Mouse (Mus musculus) C2C12 (cell line): ENCODE measurements around the gene Prrc2b. TPM values are rescaled to one million over a fixed set of nuclear protein-coding genes. Genes with fewer than 3 reads are reported as not detected.

Experiments used
- H3K27me3 ChIP-seq: one replicate; pipeline ENCODE4 v1.6.1; 2011; ENCODE audit not compliant: control insufficient read depth, insufficient read depth, insufficient read length
- H3K36me3 ChIP-seq: one replicate; pipeline ENCODE4 v1.6.1; 2011; ENCODE audit not compliant: control insufficient read depth, insufficient read depth
- H3K4me3 ChIP-seq: one replicate; pipeline ENCODE4 v1.5.1; 2011; ENCODE audit warnings: mild to moderate bottlenecking, control low read depth; ENCODE audit not compliant: poor library complexity, insufficient read depth, severe bottlenecking
- H3K79me2 ChIP-seq: one replicate; pipeline ENCODE4 v1.6.1; 2011; ENCODE audit not compliant: control insufficient read depth, insufficient read depth
- H3K79me3 ChIP-seq: one replicate; pipeline ENCODE4 v1.6.1; 2011; ENCODE audit warnings: low read depth, control low read depth
- H3ac ChIP-seq: one replicate; pipeline ENCODE3; 2011; ENCODE audit warnings: low read depth; ENCODE audit not compliant: control insufficient read depth, insufficient read length
- CEBPB ChIP-seq: IDR thresholded peaks from one replicate; pipeline ENCODE4 v1.6.1; 2011; ENCODE audit warnings: low read depth, mild to moderate bottlenecking, control low read depth, moderate library complexity
- CTCF ChIP-seq: IDR thresholded peaks from one replicate; pipeline ENCODE4 v1.5.1; 2011; ENCODE audit not compliant: control insufficient read depth, insufficient read depth, insufficient read length
- FOSL1 ChIP-seq: IDR thresholded peaks from one replicate; pipeline ENCODE4 v1.8.0; 2011; ENCODE audit warnings: mild to moderate bottlenecking, low read length; ENCODE audit not compliant: poor library complexity, insufficient read depth, severe bottlenecking
- MAX ChIP-seq: IDR thresholded peaks from one replicate; pipeline ENCODE4 v1.6.1; 2011; ENCODE audit warnings: mild to moderate bottlenecking, control low read depth
- MYOD1 ChIP-seq: IDR thresholded peaks from one replicate; pipeline ENCODE4 v1.6.1; 2011; ENCODE audit warnings: low read depth; ENCODE audit not compliant: control insufficient read depth, insufficient read length
- MYOG ChIP-seq: IDR thresholded peaks from one replicate; pipeline ENCODE4 v1.6.1; 2011; ENCODE audit not compliant: control insufficient read depth, insufficient read length; ENCODE audit errors: extremely low read depth
- USF1 ChIP-seq: IDR thresholded peaks from one replicate; pipeline ENCODE4 v1.6.1; 2011; ENCODE audit warnings: low read depth, mild to moderate bottlenecking, control low read depth, moderate library complexity
- polyA plus RNA-seq: library from polyadenylated mRNA; unstranded; fragments of >200 nt; fragmentation: generic; extraction: Trizol; gene quantifications from one replicate; pipeline ENCODE4 v1.2.1, GENCODE M21; 2012; ENCODE audit warnings: missing spikeins

Gene Prrc2b
- polyA plus RNA-seq, 1 experiment: 45.0 TPM

GRCm38 (mm10) chr2:32121785-32122184 is 29.1 kb upstream of the Prrc2b start:
- no peak overlapping the region for H3ac ChIP-seq
- no peak for TF ChIP-seq MYOD1
- TF ChIP-seq MYOG: no peak
- no peak for TF ChIP-seq CEBPB
- no peak for TF ChIP-seq FOSL1
- H3K27me3 ChIP-seq: no peaks in the 10 kb centered on the region
- H3K79me2 ChIP-seq: no peaks in the 10 kb centered on the region
- no peaks in the 10 kb centered on the region for H3K79me3 ChIP-seq
- H3K36me3 ChIP-seq: no peaks in the 10 kb centered on the region
- H3K4me3 ChIP-seq: no peak overlapping the region

GRCm38 (mm10) chr2:32127653-32128535 is 23.0 kb upstream of the Prrc2b start:
- Histone ChIP-seq H3K79me3 (no peaks in the 10 kb centered on the region), H3ac (no peak overlapping the region), H3K79me2 (no peaks in the 10 kb centered on the region), H3K36me3 (no peaks in the 10 kb centered on the region), H3K4me3 (no peak overlapping the region), H3K27me3 (no peaks in the 10 kb centered on the region)
- no peak for TF ChIP-seq MYOG
- no peak for TF ChIP-seq MAX
- TF ChIP-seq USF1: no peak
- TF ChIP-seq CTCF: no peak
- no peak for TF ChIP-seq CEBPB
- no peak for TF ChIP-seq FOSL1
- TF ChIP-seq MYOD1: no peak

- Histone ChIP-seq H3K36me3 (no peaks in the 10 kb centered on the region), H3ac (no peak overlapping the region), H3K27me3 (no peaks in the 10 kb centered on the region), H3K79me2 (no peaks in the 10 kb centered on the region), H3K79me3 (no peaks in the 10 kb centered on the region), H3K4me3 (no peak overlapping the region)
- TF ChIP-seq MAX: no peak
- TF ChIP-seq MYOD1: no peak
- no peak for TF ChIP-seq USF1
- TF ChIP-seq CEBPB: no peak
- TF ChIP-seq CTCF: no peak
- TF ChIP-seq MYOG: no peak
- TF ChIP-seq FOSL1: no peak
These were observed 22.4 kb upstream of the Prrc2b start for GRCm38 (mm10) chr2:32128536-32128841.

GRCm38 (mm10) chr2:32129383-32130074 is 21.4 kb upstream of the Prrc2b start:
- Histone ChIP-seq H3K27me3 (no peaks in the 10 kb centered on the region), H3K79me3 (no peaks in the 10 kb centered on the region), H3K79me2 (no peaks in the 10 kb centered on the region), H3K4me3 (no peak overlapping the region), H3K36me3 (no peaks in the 10 kb centered on the region), H3ac (no peak overlapping the region)
- peak; percentile 85 for TF ChIP-seq CEBPB
- TF ChIP-seq MYOD1: no peak
- TF ChIP-seq MYOG: no peak
- no peak for TF ChIP-seq USF1

GRCm38 (mm10) chr2:32130435-32130834 is 20.4 kb upstream of the Prrc2b start:
- TF ChIP-seq CTCF (peak; percentile 70), CEBPB (no peak)
- Histone ChIP-seq H3ac (no peak overlapping the region), H3K36me3 (no peaks in the 10 kb centered on the region), H3K79me3 (no peaks in the 10 kb centered on the region), H3K79me2 (no peaks in the 10 kb centered on the region), H3K4me3 (no peak overlapping the region), H3K27me3 (no peaks in the 10 kb centered on the region)

- Histone ChIP-seq H3K36me3 (no peaks in the 10 kb centered on the region), H3ac (no peak overlapping the region), H3K27me3 (no peaks in the 10 kb centered on the region), H3K79me2 (no peaks in the 10 kb centered on the region), H3K4me3 (no peak overlapping the region), H3K79me3 (no peaks in the 10 kb centered on the region)
- no peak for TF ChIP-seq FOSL1
- TF ChIP-seq MYOG: no peak
- no peak for TF ChIP-seq MAX
- no peak for TF ChIP-seq USF1
- no peak for TF ChIP-seq CTCF
- TF ChIP-seq CEBPB: no peak
- no peak for TF ChIP-seq MYOD1
These were observed 19.6 kb upstream of the Prrc2b start for GRCm38 (mm10) chr2:32131205-32131834.
